Comparison of ENCODE assay signal across 8 mouse cellular contexts in the genomic region with DNA sequence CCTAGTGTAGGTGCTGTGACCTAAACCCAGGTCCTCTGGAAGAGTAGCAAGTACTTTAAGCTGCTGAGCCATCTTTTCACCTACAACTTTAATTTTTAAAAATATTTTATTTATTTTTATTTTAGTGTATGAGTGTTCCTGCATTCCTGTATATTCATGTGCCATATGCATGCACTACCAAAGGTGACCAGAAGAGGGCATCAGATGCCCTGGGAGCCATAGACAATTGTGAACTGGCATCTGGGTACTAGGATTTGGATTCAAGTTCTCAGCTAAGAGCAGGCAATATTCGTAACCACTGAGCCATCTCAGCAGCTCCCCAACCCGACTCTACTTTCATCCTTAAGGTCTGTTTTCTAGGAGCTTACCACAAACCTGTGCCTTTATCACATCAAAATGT. TPM values are rescaled to one million over a fixed set of nuclear protein-coding genes. Genes with fewer than 3 reads are reported as not detected.
DNase-seq lines count a peak whose midpoint lies in the region; ATAC-seq and TF ChIP-seq lines count a peak whose summit lies in the region.

No protein-coding gene starts in this region.

- H3K27ac ChIP-seq in heart, embryonic 10.5 days: no peak overlapping the region
- H3K27ac ChIP-seq in MEL (ENCODE audit: control insufficient read depth, low read depth, low read length): no peak overlapping the region
- no peak overlapping the region for H3K27ac ChIP-seq in kidney, postnatal 0 days

- no peaks in the 10 kb centered on the region for H3K27me3 ChIP-seq in heart, embryonic 10.5 days (ENCODE audit: insufficient read depth, poor library complexity, severe bottlenecking)
- no peaks in the 10 kb centered on the region for H3K27me3 ChIP-seq in MEL (ENCODE audit: control insufficient read depth in 1 of 2, insufficient read depth in 2 of 2, low read length in 2 of 2)
- H3K27me3 ChIP-seq in kidney, postnatal 0 days (ENCODE audit: insufficient read depth, low read length): no peaks in the 10 kb centered on the region

- TF ChIP-seq POLR2A in MEL (IDR thresholded peaks at IDR 0.05; ENCODE audit: control insufficient read depth in 1 of 2, insufficient read depth in 1 of 2, low read depth in 1 of 2, low read length in 2 of 2, poor library complexity in 1 of 2): no peak

- H3K36me3 ChIP-seq in heart, embryonic 10.5 days: peaks cover 99% of the 10 kb centered on the region
- peaks cover 0 to 26% of the 10 kb centered on the region in 2 experiments; a peak in 2 of 4 replicates for H3K36me3 ChIP-seq in MEL (ENCODE audit: control insufficient read depth in 1 of 2, insufficient read depth in 2 of 2, low read length in 2 of 2)
- peaks cover 92% of the 10 kb centered on the region for H3K36me3 ChIP-seq in kidney, postnatal 0 days (ENCODE audit: insufficient read depth, low read length)

- no peaks in the 10 kb centered on the region for H3K79me2 ChIP-seq in MEL (ENCODE audit: control insufficient read depth, insufficient read depth, low read length, poor library complexity)

- no peak overlapping the region for H3K4me2 ChIP-seq in kidney, postnatal 0 days (ENCODE audit: low read length)

- peak; percentile 74 for DNase-seq in heart, embryonic 10.5 days (ENCODE audit: low spot score)
- no peak for DNase-seq in heart, postnatal 25 days (ENCODE audit: low spot score)
- DNase-seq in 3T3-L1 (ENCODE audit: low read depth, low spot score): peak; percentile 75
- DNase-seq in MEL (ENCODE audit: low read depth, low spot score): peak; percentile 66
- DNase-seq in cerebellum, postnatal 14 days: peak; percentile 76 to 78
- DNase-seq in kidney, postnatal 0 days (ENCODE audit: low spot score): peak; percentile 53
- peak; percentile 76 for DNase-seq in thymus, postnatal 4 days

- H3K9me3 ChIP-seq in heart, embryonic 10.5 days: no peaks in the 10 kb centered on the region
- H3K9me3 ChIP-seq in MEL (replicated peaks; ENCODE audit: insufficient read depth, low read length): no peaks in the 10 kb centered on the region
- no peaks in the 10 kb centered on the region for H3K9me3 ChIP-seq in kidney, postnatal 0 days (replicated peaks; ENCODE audit: low read length)

- ATAC-seq in kidney, postnatal 0 days (replicated peaks; ENCODE audit: low FRiP score, low read depth): no peak
- ATAC-seq in megakaryocyte, adult 5-6 weeks (ENCODE audit: poor library complexity, severe bottlenecking): peak; percentile 70

- no peak for TF ChIP-seq EP300 in MEL (IDR thresholded peaks at IDR 0.05; ENCODE audit: low read depth in 1 of 2, low read length in 2 of 2)

- WGBS in heart, embryonic 10.5 days: 82% methylated on average over 2 of the region's 2 CpGs
- 84% methylated on average over 2 of the region's 2 CpGs for WGBS in kidney, postnatal 0 days

- no peak overlapping the region for H3K4me3 ChIP-seq in heart, embryonic 10.5 days
- no peak overlapping the region for H3K4me3 ChIP-seq in MEL (ENCODE audit: control insufficient read depth in 1 of 2, insufficient read depth in 1 of 2, low read depth in 2 of 2, low read length in 2 of 2)
- no peak overlapping the region for H3K4me3 ChIP-seq in kidney, postnatal 0 days (replicated peaks; ENCODE audit: low read depth, low read length)

- intact Hi-C loops in heart, postnatal 25 days (cut with DNase I): loop anchor here (5.0 kb wide), 1 partner anchor 412 kb away; no protein-coding TSS in a partner anchor

- H3K4me1 ChIP-seq in heart, embryonic 10.5 days: no peaks in the 10 kb centered on the region
- no peaks in the 10 kb centered on the region for H3K4me1 ChIP-seq in MEL (ENCODE audit: control insufficient read depth in 1 of 2, insufficient read depth in 2 of 2, low read length in 2 of 2)
- no peaks in the 10 kb centered on the region for H3K4me1 ChIP-seq in kidney, postnatal 0 days (replicated peaks; ENCODE audit: insufficient read depth, low read length)

- peak; percentile 64 to 87 (median 66) for TF ChIP-seq CTCF in MEL (IDR thresholded peaks at IDR 0.05 in 2 of 3, conservative IDR thresholded peaks at IDR 0.05 in 1 of 3; ENCODE audit: control insufficient read depth in 1 of 3, insufficient read depth in 1 of 3, low read depth in 2 of 3, low read length in 3 of 3, poor library complexity in 1 of 3, severe bottlenecking in 1 of 3)
- peak; percentile 81 for TF ChIP-seq CTCF in kidney, postnatal 0 days (IDR thresholded peaks at IDR 0.05; ENCODE audit: low read depth)

- no peak overlapping the region for H3K9ac ChIP-seq in MEL (ENCODE audit: control insufficient read depth, low read depth, low read length, poor library complexity, severe bottlenecking)
- H3K9ac ChIP-seq in kidney, postnatal 0 days (ENCODE audit: low read depth, low read length): no peak overlapping the region

- peak; percentile 40 for TF ChIP-seq RAD21 in MEL (IDR thresholded peaks at IDR 0.05; ENCODE audit: low read depth, low read length)

TF ChIP-seq in MEL, 35 proteins besides CTCF, POLR2A, EP300 and RAD21:
- peak; percentile 17; the same call in 1 of the 2 replicates for TF ChIP-seq ZC3H11A (IDR thresholded peaks at IDR 0.05; ENCODE audit: low read depth, low read length)
- TF ChIP-seq ZNF384 (IDR thresholded peaks at IDR 0.05; ENCODE audit: low read depth, low read length): 0 out of 2 replicates have a peak, but pooled peaks have one; percentile 15
- peak; percentile 54 for TF ChIP-seq SMC3 (IDR thresholded peaks at IDR 0.05; ENCODE audit: low read depth, low read length)
- 0 out of 2 replicates have a peak, but pooled peaks have one; percentile 18 for TF ChIP-seq HCFC1 (IDR thresholded peaks at IDR 0.05; ENCODE audit: low read depth, low read length)
- no peak for TF ChIP-seq GATA1 (IDR thresholded peaks at IDR 0.05; ENCODE audit: low read depth, low read length)
TF ChIP-seq in MEL: peak in this region for 4.

RNA-seq across cellular contexts. Expression of a gene that starts 32.7 kb away (rescaled TPM):
- polyA plus RNA-seq in heart, embryonic 10.5 days (2016; fragmentation: Nextera tagmentation; extraction: Ambion mirVana): 36.2 and 43.6 TPM in 2 replicates
- total RNA-seq in heart, postnatal 25 days (2021): 10 to 100 TPM; 60.1 to 65.7 TPM
- total RNA-seq in MEL (2012; rRNA removed): 23.7 and 24.4 TPM in 2 replicates
- polyA plus RNA-seq in MEL (2012; ENCODE audit: insufficient read depth in 1 of 2, insufficient read length in 2 of 2, low read depth in 1 of 2, low replicate concordance in 2 of 2, missing spikeins in 1 of 2): 10 to 100 TPM in 1 of 2 experiments, not detected in 1; 36.1 TPM
- polyA plus RNA-seq in kidney, postnatal 0 days (2015; fragmentation: Nextera tagmentation; extraction: Ambion mirVana): 15.6 and 17.8 TPM in 2 replicates
- total RNA-seq in megakaryocyte, adult 5-6 weeks (2015): 12.7 and 13.0 TPM in 2 replicates
- total RNA-seq in megakaryocyte, adult 5-6 weeks (2017): 22.4 and 27.5 TPM in 2 replicates

RNA-seq across cellular contexts. Expression of a gene that starts 32.8 kb away (rescaled TPM):
- polyA plus RNA-seq in heart, embryonic 10.5 days (2016; fragmentation: Nextera tagmentation; extraction: Ambion mirVana): 9.2 and 11.1 TPM in 2 replicates
- total RNA-seq in heart, postnatal 25 days (2021): 10 to 100 TPM; 11.2 to 13.5 TPM
- 6.2 and 6.9 TPM in 2 replicates for total RNA-seq in MEL (2012; rRNA removed)
- polyA plus RNA-seq in MEL (2012; ENCODE audit: insufficient read depth in 1 of 2, insufficient read length in 2 of 2, low read depth in 1 of 2, low replicate concordance in 2 of 2, missing spikeins in 1 of 2): 10 to 100 TPM in 1 of 2 experiments, not detected in 1; 12.8 TPM
- 4.4 and 4.8 TPM in 2 replicates for polyA plus RNA-seq in kidney, postnatal 0 days (2015; fragmentation: Nextera tagmentation; extraction: Ambion mirVana)
- total RNA-seq in megakaryocyte, adult 5-6 weeks (2015): 8.0 and 12.1 TPM in 2 replicates
- total RNA-seq in megakaryocyte, adult 5-6 weeks (2017): 7.9 and 10.2 TPM in 2 replicates
